16 mouse cellular contexts compared by ENCODE assay signal in genomic region chr9:32466861-32467260, GRCm38 (mm10).
A peak's percentile ranks its signal among the peaks of the same experiment; 100 is the strongest.
DNase-seq lines count a peak whose midpoint lies in the region; ATAC-seq and TF ChIP-seq lines count a peak whose summit lies in the region.
"Had no signal": no experiment of that assay in that cellular context is flagged by ENCODE, and none has a peak within 500 bp of the region (broad histone marks: within the 10 kb centered on the region; RNA-seq: fewer than 3 reads in every experiment).

No protein-coding gene starts in this region.

- H3K4me2 ChIP-seq in hindbrain, embryonic 13.5 days = no peak overlapping the region
- H3K4me2 ChIP-seq in hindbrain, embryonic 11.5 days (replicated peaks; ENCODE audit: low read depth, low read length) = no peak overlapping the region
- H3K4me2 ChIP-seq in midbrain, postnatal 0 days (ENCODE audit: low read depth, low read length, poor library complexity, severe bottlenecking) = no peak overlapping the region
- H3K4me2 ChIP-seq: intestine, embryonic 15.5 days had no signal

- 77% methylated on average over 8 of the region's 8 CpGs for WGBS in hindbrain, embryonic 13.5 days
- WGBS in hindbrain, embryonic 11.5 days = 83% methylated on average over 8 of the region's 8 CpGs
- WGBS in midbrain, postnatal 0 days = 73% methylated on average over 8 of the region's 8 CpGs
- 82% methylated on average over 8 of the region's 8 CpGs for WGBS in midbrain, embryonic 10.5 days
- WGBS in limb, embryonic 10.5 days = 66% methylated on average over 8 of the region's 8 CpGs

- ATAC-seq in hindbrain, embryonic 13.5 days (ENCODE audit: low FRiP score) = no peak
- ATAC-seq in hindbrain, embryonic 11.5 days (ENCODE audit: low FRiP score) = no peak
- ATAC-seq in midbrain, postnatal 0 days (ENCODE audit: low FRiP score) = no peak
- ATAC-seq: intestine, embryonic 15.5 days had no signal

- DNase-seq in cerebellum, postnatal 14 days = peak; percentile 80 to 82
- DNase-seq in cerebellum, adult 11 months = no peak
- DNase-seq in hindbrain, embryonic 11.5 days (ENCODE audit: low spot score) = no peak
- DNase-seq in midbrain, postnatal 0 days (ENCODE audit: low spot score) = peak; percentile 15
- DNase-seq in midbrain, embryonic 10.5 days (ENCODE audit: low spot score) = no peak
- DNase-seq in limb, embryonic 10.5 days (ENCODE audit: low spot score) = no peak
- DNase-seq in left cerebral cortex, adult 8-10 months (ENCODE audit: low spot score in 2 of 2) = no peak
- DNase-seq: B cell, adult 2 months; thymus, postnatal 4 days had no signal

- H3K9me3 ChIP-seq in hindbrain, embryonic 13.5 days = no peaks in the 10 kb centered on the region
- no peaks in the 10 kb centered on the region for H3K9me3 ChIP-seq in hindbrain, embryonic 11.5 days (ENCODE audit: control insufficient read depth, low read length)
- no peaks in the 10 kb centered on the region for H3K9me3 ChIP-seq in midbrain, postnatal 0 days (ENCODE audit: low read length)
- no peaks in the 10 kb centered on the region for H3K9me3 ChIP-seq in midbrain, embryonic 10.5 days (replicated peaks)
- no peaks in the 10 kb centered on the region for H3K9me3 ChIP-seq in limb, embryonic 10.5 days (replicated peaks)
- H3K9me3 ChIP-seq: intestine, embryonic 15.5 days had no signal

- no peak overlapping the region for H3K27ac ChIP-seq in hindbrain, embryonic 13.5 days
- no peak overlapping the region for H3K27ac ChIP-seq in hindbrain, embryonic 11.5 days (ENCODE audit: low read depth, low read length)
- H3K27ac ChIP-seq in midbrain, postnatal 0 days (ENCODE audit: low read depth, low read length) = no peak overlapping the region
- H3K27ac ChIP-seq in midbrain, embryonic 10.5 days (replicated peaks) = no peak overlapping the region
- 0 out of 2 replicates have a peak overlapping the region, but pooled peaks have one; percentile 9 for H3K27ac ChIP-seq in limb, embryonic 10.5 days
- H3K27ac ChIP-seq: intestine, embryonic 15.5 days; left cerebral cortex, adult 2 months; liver, embryonic 14.5 days; stomach, postnatal 0 days had no signal

- H3K4me1 ChIP-seq in hindbrain, embryonic 13.5 days (replicated peaks) = no peaks in the 10 kb centered on the region
- H3K4me1 ChIP-seq in hindbrain, embryonic 11.5 days (replicated peaks; ENCODE audit: control insufficient read depth, insufficient read depth, low read length) = no peaks in the 10 kb centered on the region
- H3K4me1 ChIP-seq in midbrain, postnatal 0 days (ENCODE audit: insufficient read depth, low read length) = no peaks in the 10 kb centered on the region
- peaks cover 17% of the 10 kb centered on the region for H3K4me1 ChIP-seq in midbrain, embryonic 10.5 days
- H3K4me1 ChIP-seq in limb, embryonic 10.5 days = peaks cover 20% of the 10 kb centered on the region

- no peaks in the 10 kb centered on the region for H3K36me3 ChIP-seq in hindbrain, embryonic 13.5 days
- H3K36me3 ChIP-seq in hindbrain, embryonic 11.5 days (ENCODE audit: control insufficient read depth, insufficient read depth, low read length) = no peaks in the 10 kb centered on the region
- no peaks in the 10 kb centered on the region for H3K36me3 ChIP-seq in midbrain, postnatal 0 days (ENCODE audit: insufficient read depth, low read length)
- no peaks in the 10 kb centered on the region for H3K36me3 ChIP-seq in midbrain, embryonic 10.5 days
- peaks cover 98% of the 10 kb centered on the region for H3K36me3 ChIP-seq in limb, embryonic 10.5 days
- H3K36me3 ChIP-seq: G1E; intestine, embryonic 15.5 days had no signal

- no peak for TF ChIP-seq CTCF in midbrain, postnatal 0 days (IDR thresholded peaks at IDR 0.05)

- H3K4me3 ChIP-seq in hindbrain, embryonic 13.5 days = no peak overlapping the region
- no peak overlapping the region for H3K4me3 ChIP-seq in hindbrain, embryonic 11.5 days (ENCODE audit: low read depth, low read length)
- H3K4me3 ChIP-seq in midbrain, postnatal 0 days (ENCODE audit: low read depth, low read length) = no peak overlapping the region
- H3K4me3 ChIP-seq in midbrain, embryonic 10.5 days = no peak overlapping the region
- no peak overlapping the region for H3K4me3 ChIP-seq in limb, embryonic 10.5 days
- H3K4me3 ChIP-seq: intestine, embryonic 15.5 days; left cerebral cortex, adult 2 months; myocyte had no signal

- 0 out of 2 replicates have a peak overlapping the region, but pooled peaks have one; percentile 15 for H3K9ac ChIP-seq in hindbrain, embryonic 13.5 days
- no peak overlapping the region for H3K9ac ChIP-seq in hindbrain, embryonic 11.5 days (ENCODE audit: low read depth, low read length)
- no peak overlapping the region for H3K9ac ChIP-seq in midbrain, postnatal 0 days (replicated peaks; ENCODE audit: low read length, poor library complexity, severe bottlenecking)
- H3K9ac ChIP-seq: intestine, embryonic 15.5 days; liver, embryonic 14.5 days had no signal

- H3K27me3 ChIP-seq in hindbrain, embryonic 13.5 days = no peaks in the 10 kb centered on the region
- no peaks in the 10 kb centered on the region for H3K27me3 ChIP-seq in hindbrain, embryonic 11.5 days (ENCODE audit: control insufficient read depth, insufficient read depth, low read length)
- no peaks in the 10 kb centered on the region for H3K27me3 ChIP-seq in midbrain, postnatal 0 days (ENCODE audit: insufficient read depth, low read length)
- H3K27me3 ChIP-seq in midbrain, embryonic 10.5 days (ENCODE audit: low read depth, poor library complexity, severe bottlenecking) = no peaks in the 10 kb centered on the region
- H3K27me3 ChIP-seq in limb, embryonic 10.5 days (ENCODE audit: low read depth, poor library complexity, severe bottlenecking) = no peaks in the 10 kb centered on the region
- H3K27me3 ChIP-seq: intestine, embryonic 15.5 days had no signal

Comparison
In these comparisons a context has a peak if more than half of its experiments do, and no peak if none do; other contexts are left out.
1. DNase-seq: peak in cerebellum, postnatal 14 days (2 of 2) and midbrain, postnatal 0 days (single experiment); none in cerebellum, adult 11 months (single experiment), hindbrain, embryonic 11.5 days (single experiment), midbrain, embryonic 10.5 days (single experiment), limb, embryonic 10.5 days (single experiment) and left cerebral cortex, adult 8-10 months (0 of 2).